Mouse (Mus musculus): ENCODE measurements around the gene Pard3b. TPM values are rescaled to one million over a fixed set of nuclear protein-coding genes. Genes with fewer than 3 reads are reported as not detected.

The Pard3b gene
- polyA plus RNA-seq, 1 experiment, result not detected

- WGBS, result 95% methylated on average over 5 of the region's 5 CpGs
- Histone ChIP-seq H3K27ac (ENCODE audit: insufficient read depth, low read depth, low read length) (no peak overlapping the region), H3K4me3 (ENCODE audit: insufficient read depth, low read depth, low read length) (no peak overlapping the region), H3K4me1 (ENCODE audit: control insufficient read depth, insufficient read depth, low read length) (no peaks in the 10 kb centered on the region)
- no peak for TF ChIP-seq POLR2A (IDR thresholded peaks at IDR 0.05; ENCODE audit: insufficient read depth, low read depth, low read length)
- no peak for TF ChIP-seq CTCF (IDR thresholded peaks at IDR 0.05; ENCODE audit: insufficient read depth, low read depth, low read length)
Measured at GRCm38 (mm10) chr1:62650491-62650890, 1011.9 kb downstream of the Pard3b start.

DNA sequence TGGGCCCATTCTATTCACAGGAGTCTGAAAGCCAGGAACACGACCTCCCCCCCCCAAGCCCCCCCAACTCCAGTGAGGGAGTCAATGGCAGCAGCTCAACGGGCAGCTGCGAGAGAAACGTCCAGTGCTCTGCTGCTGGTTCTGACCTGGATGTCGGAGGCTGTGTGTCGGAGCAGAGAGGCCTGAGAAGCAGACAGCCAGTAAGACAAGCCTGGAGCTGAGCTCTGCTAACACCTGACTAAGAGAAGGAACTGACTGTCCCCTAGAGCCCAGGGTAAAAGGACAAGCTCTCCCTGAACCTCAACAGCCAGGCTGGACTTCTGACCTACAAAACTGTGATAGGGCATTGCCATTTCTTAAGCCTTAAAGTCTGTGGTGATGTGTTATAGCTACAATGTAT, 1015.8 kb downstream of the Pard3b start:
- 75% methylated on average over 6 of the region's 6 CpGs for WGBS

DNA sequence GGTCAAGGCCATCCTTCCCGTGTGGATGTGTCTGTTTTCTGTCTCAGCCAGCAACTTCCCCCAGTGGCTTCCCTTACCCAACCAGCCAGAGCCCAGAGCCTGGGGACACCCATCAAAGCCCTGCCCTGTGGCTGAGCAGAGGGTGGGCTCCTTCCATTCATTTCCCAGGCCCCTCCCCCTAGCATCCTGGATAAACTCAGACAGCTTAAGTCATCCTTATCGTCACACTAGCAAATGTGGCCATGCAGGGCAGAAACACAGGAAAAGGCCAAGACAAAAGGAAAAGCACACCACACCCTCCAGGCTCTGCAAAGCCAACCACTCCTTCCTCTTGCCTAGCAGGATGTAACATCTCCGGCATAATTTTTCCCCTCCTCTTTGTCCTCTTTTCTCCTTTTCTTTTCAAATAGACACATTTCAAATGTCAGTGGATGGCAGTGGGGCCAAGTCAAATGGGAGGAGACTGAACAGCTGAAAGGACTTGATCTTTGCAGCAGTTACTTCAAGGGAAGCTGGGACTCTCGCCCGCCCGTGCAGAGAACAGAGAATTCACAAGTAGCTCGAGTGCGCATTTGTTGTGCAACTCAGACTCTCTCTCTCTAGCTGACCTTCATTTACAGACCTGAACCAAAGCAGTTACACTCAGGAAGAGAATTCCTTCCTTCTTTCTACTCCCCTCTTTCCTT, 1026.5 kb downstream of the Pard3b start:
- TF ChIP-seq CTCF (IDR thresholded peaks at IDR 0.05; ENCODE audit: insufficient read depth, low read depth, low read length) (no peak), POLR2A (IDR thresholded peaks at IDR 0.05; ENCODE audit: insufficient read depth, low read depth, low read length) (no peak)
- no peak overlapping the region for H3K4me3 ChIP-seq (ENCODE audit: insufficient read depth, low read depth, low read length)
- 53% methylated on average over 8 of the region's 8 CpGs for WGBS
- no peak overlapping the region for H3K27ac ChIP-seq (ENCODE audit: insufficient read depth, low read depth, low read length)
- H3K4me1 ChIP-seq (ENCODE audit: control insufficient read depth, insufficient read depth, low read length), result no peaks in the 10 kb centered on the region

More for the DNA sequence above, 1015.8 kb downstream of the Pard3b start:
- no peak overlapping the region for H3K27ac ChIP-seq (ENCODE audit: insufficient read depth, low read depth, low read length)
- TF ChIP-seq CTCF (IDR thresholded peaks at IDR 0.05; ENCODE audit: insufficient read depth, low read depth, low read length) (no peak), POLR2A (IDR thresholded peaks at IDR 0.05; ENCODE audit: insufficient read depth, low read depth, low read length) (no peak)
- H3K4me3 ChIP-seq (ENCODE audit: insufficient read depth, low read depth, low read length), result no peak overlapping the region
- no peaks in the 10 kb centered on the region for H3K4me1 ChIP-seq (ENCODE audit: control insufficient read depth, insufficient read depth, low read length)

DNA sequence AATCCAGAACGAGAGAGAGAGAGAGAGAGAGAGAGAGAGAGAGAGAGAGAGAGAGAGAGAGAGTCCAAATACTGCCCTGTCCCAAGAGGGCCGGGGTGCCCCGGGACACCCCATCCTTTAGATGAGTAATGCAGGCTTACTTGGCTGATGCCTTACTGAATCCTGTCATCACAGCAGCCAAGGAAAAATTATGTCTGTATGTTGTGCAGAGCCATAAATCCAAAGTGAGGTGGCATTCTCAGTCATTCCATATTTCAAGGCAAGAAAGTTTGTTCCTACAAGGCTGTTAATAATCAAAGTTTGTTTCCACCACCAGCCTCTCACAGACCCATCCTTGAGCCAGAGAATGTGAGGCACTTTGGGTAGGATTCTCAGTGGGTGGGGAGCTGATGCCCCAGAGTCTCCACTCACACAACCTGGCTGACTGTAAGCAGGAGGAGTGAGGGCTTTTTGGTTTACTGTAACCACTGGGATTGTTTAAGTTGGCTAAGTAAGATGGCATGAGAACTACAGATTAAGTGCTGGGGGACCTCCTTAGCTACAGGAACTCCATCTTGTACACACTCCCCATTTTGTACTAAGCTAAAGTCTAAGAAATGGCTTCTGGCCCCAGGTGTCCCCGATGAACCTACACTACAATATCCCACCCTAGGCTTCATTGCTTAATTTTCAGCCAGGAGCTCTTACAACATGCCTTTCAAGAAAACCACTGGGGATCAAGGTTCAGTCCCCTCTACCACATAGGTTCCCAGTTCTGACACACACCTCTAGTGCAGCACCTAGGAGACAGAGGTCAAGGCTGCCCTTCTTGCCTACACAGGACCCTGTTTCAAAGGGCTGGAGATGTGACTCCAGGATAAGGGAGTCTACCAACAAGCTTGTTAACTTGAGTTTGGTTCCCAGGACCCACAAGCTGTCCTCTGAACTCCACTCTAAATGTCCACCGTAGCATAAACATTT, 1027.4 kb downstream of the Pard3b start:
- WGBS, result 84% methylated on average over 5 of the region's 5 CpGs
- no peak overlapping the region for H3K4me3 ChIP-seq (ENCODE audit: insufficient read depth, low read depth, low read length)
- no peak for TF ChIP-seq POLR2A (IDR thresholded peaks at IDR 0.05; ENCODE audit: insufficient read depth, low read depth, low read length)
- TF ChIP-seq CTCF (IDR thresholded peaks at IDR 0.05; ENCODE audit: insufficient read depth, low read depth, low read length), result no peak
- H3K27ac ChIP-seq (ENCODE audit: insufficient read depth, low read depth, low read length), result no peak overlapping the region
- H3K4me1 ChIP-seq (ENCODE audit: control insufficient read depth, insufficient read depth, low read length), result no peaks in the 10 kb centered on the region

DNA sequence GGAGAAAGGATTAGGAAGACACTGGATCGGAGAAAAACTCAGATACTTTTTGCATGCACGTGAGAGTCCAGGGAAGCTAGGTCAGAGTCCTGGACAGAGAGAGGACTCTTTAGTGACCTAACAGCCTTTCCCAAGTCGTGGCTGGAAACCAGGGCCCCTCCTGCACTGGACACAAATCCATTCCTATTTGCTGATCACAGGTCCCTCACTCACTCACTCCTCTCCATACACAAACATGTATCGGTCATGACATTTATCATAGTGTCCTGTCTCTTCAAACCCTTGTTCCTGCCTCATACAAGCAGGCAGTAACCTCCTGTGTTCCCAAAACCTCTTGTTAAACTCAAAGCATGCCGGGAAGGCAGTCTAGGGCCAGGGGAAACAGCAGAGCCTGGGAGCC, 1028.2 kb downstream of the Pard3b start:
- TF ChIP-seq CTCF (IDR thresholded peaks at IDR 0.05; ENCODE audit: insufficient read depth, low read depth, low read length), result no peak
- no peak for TF ChIP-seq POLR2A (IDR thresholded peaks at IDR 0.05; ENCODE audit: insufficient read depth, low read depth, low read length)
- no peaks in the 10 kb centered on the region for H3K4me1 ChIP-seq (ENCODE audit: control insufficient read depth, insufficient read depth, low read length)
- H3K27ac ChIP-seq (ENCODE audit: insufficient read depth, low read depth, low read length), result no peak overlapping the region
- 90% methylated on average over 5 of the region's 5 CpGs for WGBS
- no peak overlapping the region for H3K4me3 ChIP-seq (ENCODE audit: insufficient read depth, low read depth, low read length)

GRCm38 (mm10) chr1:62678611-62679344, 1040.2 kb downstream of the Pard3b start:
- Histone ChIP-seq H3K4me3 (ENCODE audit: insufficient read depth, low read depth, low read length) (no peak overlapping the region), H3K27ac (ENCODE audit: insufficient read depth, low read depth, low read length) (no peak overlapping the region), H3K4me1 (ENCODE audit: control insufficient read depth, insufficient read depth, low read length) (no peaks in the 10 kb centered on the region)
- no peak for TF ChIP-seq POLR2A (IDR thresholded peaks at IDR 0.05; ENCODE audit: insufficient read depth, low read depth, low read length)
- no peak for TF ChIP-seq CTCF (IDR thresholded peaks at IDR 0.05; ENCODE audit: insufficient read depth, low read depth, low read length)
- WGBS, result 68% methylated on average over 4 of the region's 4 CpGs

DNA sequence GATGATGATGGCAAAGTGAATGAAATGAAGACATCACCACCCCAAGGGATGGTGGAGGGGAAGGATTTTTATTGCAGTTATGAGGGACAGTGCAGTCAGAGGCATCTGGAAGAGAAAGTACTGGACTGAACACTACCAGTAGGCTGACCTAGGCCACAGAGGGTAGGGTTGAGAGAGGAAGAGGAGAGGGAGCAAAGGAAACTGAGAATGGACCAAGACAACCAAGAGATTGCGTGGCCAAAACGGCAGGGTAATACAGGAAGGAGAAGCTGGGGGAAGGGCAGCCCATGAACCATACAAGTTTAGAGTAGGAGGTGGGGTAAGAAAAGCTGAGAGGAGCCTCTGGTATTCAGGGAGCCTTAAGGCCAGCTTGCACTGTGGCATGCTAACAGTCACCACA, 1040.8 kb downstream of the Pard3b start:
- H3K4me3 ChIP-seq (ENCODE audit: insufficient read depth, low read depth, low read length), result no peak overlapping the region
- 96% methylated on average over 2 of the region's 2 CpGs for WGBS
- TF ChIP-seq POLR2A (IDR thresholded peaks at IDR 0.05; ENCODE audit: insufficient read depth, low read depth, low read length), result no peak
- TF ChIP-seq CTCF (IDR thresholded peaks at IDR 0.05; ENCODE audit: insufficient read depth, low read depth, low read length), result no peak
- no peak overlapping the region for H3K27ac ChIP-seq (ENCODE audit: insufficient read depth, low read depth, low read length)
- no peaks in the 10 kb centered on the region for H3K4me1 ChIP-seq (ENCODE audit: control insufficient read depth, insufficient read depth, low read length)

DNA sequence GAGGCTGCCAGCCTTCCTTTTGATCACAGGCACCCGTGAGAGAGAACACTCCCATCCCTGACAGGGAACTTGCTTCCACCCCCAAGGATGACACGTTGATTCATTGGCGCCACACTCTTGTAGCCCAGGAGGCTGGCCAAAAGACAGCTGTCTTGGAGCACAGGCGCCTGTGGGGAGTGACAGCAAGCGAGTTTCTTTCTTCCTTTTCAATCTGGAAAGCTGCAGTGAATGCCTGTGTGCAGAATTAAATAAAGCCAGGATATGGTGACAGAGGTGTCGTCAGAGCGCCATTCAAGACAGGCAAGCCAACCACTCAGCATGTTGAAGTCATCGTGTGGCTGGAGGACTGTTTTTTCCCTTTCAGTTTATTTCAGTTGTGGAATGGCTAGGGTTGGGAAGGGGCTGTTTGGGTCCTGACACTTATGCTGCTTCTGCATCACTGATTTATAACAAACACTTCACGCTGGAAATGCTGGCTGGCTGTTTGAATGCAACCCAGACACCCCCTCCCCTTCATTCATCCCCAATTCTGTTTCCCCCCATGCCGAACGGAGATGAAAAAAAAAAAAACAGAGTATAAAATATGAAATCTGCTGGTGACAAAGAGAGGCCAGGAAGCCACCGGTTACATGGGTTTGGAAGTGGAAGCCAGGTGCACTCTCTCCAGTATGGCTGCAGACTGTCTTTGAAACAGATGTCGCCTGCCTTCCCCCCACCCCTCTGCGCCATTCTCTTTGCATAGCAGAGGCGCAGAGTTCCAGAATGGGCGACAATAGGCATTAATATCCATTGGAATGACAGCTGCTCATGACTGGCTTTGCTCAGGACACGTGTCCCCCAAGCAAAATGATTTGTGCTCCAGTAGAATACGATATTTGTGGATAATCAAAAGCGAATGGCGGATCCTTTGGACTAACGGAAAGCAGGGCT, 1044.1 kb downstream of the Pard3b start:
- no peaks in the 10 kb centered on the region for H3K4me1 ChIP-seq (ENCODE audit: control insufficient read depth, insufficient read depth, low read length)
- no peak overlapping the region for H3K27ac ChIP-seq (ENCODE audit: insufficient read depth, low read depth, low read length)
- WGBS, result 44% methylated on average over 21 of the region's 21 CpGs
- TF ChIP-seq CTCF (IDR thresholded peaks at IDR 0.05; ENCODE audit: insufficient read depth, low read depth, low read length) (no peak), POLR2A (IDR thresholded peaks at IDR 0.05; ENCODE audit: insufficient read depth, low read depth, low read length) (no peak)
- no peak overlapping the region for H3K4me3 ChIP-seq (ENCODE audit: insufficient read depth, low read depth, low read length)
